ENCODE assay signal across 12 mouse cellular contexts in genomic region chr2:133495443-133495842, GRCm38 (mm10). TPM values are rescaled to one million over a fixed set of nuclear protein-coding genes. Genes with fewer than 3 reads are reported as not detected.
DNase-seq lines count a peak whose midpoint lies in the region; ATAC-seq lines count a peak whose summit lies in the region.
"Had no signal": no experiment of that assay in that cellular context is flagged by ENCODE, and none has a peak within 500 bp of the region (broad histone marks: within the 10 kb centered on the region; RNA-seq: fewer than 3 reads in every experiment).

No protein-coding gene starts in this region.

- no peak overlapping the region for H3K4me2 ChIP-seq in heart, embryonic 12.5 days
- H3K4me2 ChIP-seq in forebrain, embryonic 13.5 days: no peak overlapping the region
- H3K4me2 ChIP-seq: heart, embryonic 15.5 days; lung, embryonic 15.5 days; midbrain, embryonic 11.5 days had no signal

- no peak overlapping the region for H3K9ac ChIP-seq in heart, embryonic 12.5 days
- no peak overlapping the region for H3K9ac ChIP-seq in forebrain, embryonic 13.5 days
- H3K9ac ChIP-seq: heart, embryonic 15.5 days; lung, embryonic 15.5 days had no signal

- WGBS in heart, embryonic 12.5 days: 35% methylated on average over 3 of the region's 3 CpGs
- WGBS in forebrain, embryonic 13.5 days: 83% methylated on average over 3 of the region's 3 CpGs

- peak; percentile 36 for DNase-seq in adrenal gland, adult 8-10 months
- DNase-seq in adrenal gland, adult 18-20 months (ENCODE audit: low spot score in 2 of 2): no peak
- peak; percentile 34 for DNase-seq in kidney, postnatal 10 days
- no peak for DNase-seq in kidney, postnatal 25 days
- DNase-seq in monocyte, adult 2 months (ENCODE audit: low read depth in 1 of 2, low spot score in 2 of 2): peak; percentile 54 to 65
- no peak for DNase-seq in cerebellum, postnatal 25 days
- DNase-seq: cerebellum, adult 9-11 months had no signal

- no peaks in the 10 kb centered on the region for H3K9me3 ChIP-seq in heart, embryonic 12.5 days (replicated peaks)
- H3K9me3 ChIP-seq in forebrain, embryonic 13.5 days (replicated peaks): peaks cover 3% of the 10 kb centered on the region; the same call in 1 of the 2 replicates
- H3K9me3 ChIP-seq: heart, embryonic 15.5 days; lung, embryonic 15.5 days had no signal

- H3K36me3 ChIP-seq in heart, embryonic 12.5 days: no peaks in the 10 kb centered on the region
- no peaks in the 10 kb centered on the region for H3K36me3 ChIP-seq in forebrain, embryonic 13.5 days (ENCODE audit: poor library complexity, severe bottlenecking)
- H3K36me3 ChIP-seq: heart, embryonic 15.5 days; lung, embryonic 15.5 days had no signal

- 0 out of 2 replicates have a peak overlapping the region, but pooled peaks have one; percentile 21 for H3K27ac ChIP-seq in heart, embryonic 12.5 days (ENCODE audit: poor library complexity, severe bottlenecking)
- H3K27ac ChIP-seq in forebrain, embryonic 13.5 days: no peak overlapping the region
- H3K27ac ChIP-seq: heart, embryonic 15.5 days; lung, embryonic 15.5 days had no signal

- H3K4me1 ChIP-seq in heart, embryonic 12.5 days (replicated peaks): peaks cover 10% of the 10 kb centered on the region
- no peaks in the 10 kb centered on the region for H3K4me1 ChIP-seq in forebrain, embryonic 13.5 days

- no peaks in the 10 kb centered on the region for H3K27me3 ChIP-seq in heart, embryonic 12.5 days (replicated peaks)
- H3K27me3 ChIP-seq in forebrain, embryonic 13.5 days: no peaks in the 10 kb centered on the region
- H3K27me3 ChIP-seq: heart, embryonic 15.5 days; lung, embryonic 15.5 days had no signal

- ATAC-seq in heart, embryonic 12.5 days (ENCODE audit: insufficient number of reproducible peaks, low FRiP score): peak; percentile 39; the same call in 1 of the 2 replicates
- no peak for ATAC-seq in forebrain, embryonic 13.5 days

- H3K4me3 ChIP-seq in heart, embryonic 12.5 days: no peak overlapping the region
- no peak overlapping the region for H3K4me3 ChIP-seq in forebrain, embryonic 13.5 days
- H3K4me3 ChIP-seq: heart, embryonic 15.5 days; lung, embryonic 15.5 days had no signal

RNA-seq across cellular contexts. Expression of gene Bmp2, which starts 56.5 kb away (rescaled TPM):
- 10 to 100 TPM in 3 of 4 experiments, 1 to 10 TPM in 1; 7.0 to 17.9 (median 13.7) TPM for total RNA-seq in adrenal gland, adult 8-10 months (2022)
- total RNA-seq in adrenal gland, adult 18-20 months (2021): 10 to 100 TPM in 1 of 2 experiments, 1 to 10 TPM in 1; 6.4 to 14.9 TPM
- polyA plus RNA-seq in heart, embryonic 12.5 days (2016; fragmentation: Nextera tagmentation; extraction: Ambion mirVana): 23.5 and 25.8 TPM in 2 replicates
- polyA plus RNA-seq in forebrain, embryonic 13.5 days (2015; fragmentation: Nextera tagmentation; extraction: Ambion mirVana): 0.67 and 0.94 TPM in 2 replicates

Comparison
In these comparisons a context has a peak if more than half of its experiments do, and no peak if none do; other contexts are left out.
1. DNase-seq: peak in adrenal gland, adult 8-10 months (single experiment), kidney, postnatal 10 days (single experiment) and monocyte, adult 2 months (2 of 2); none in adrenal gland, adult 18-20 months (0 of 2), kidney, postnatal 25 days (0 of 2) and cerebellum, postnatal 25 days (0 of 2).